Mouse (Mus musculus): ENCODE measurements around the gene Efcab2. TPM values are rescaled to one million over a fixed set of nuclear protein-coding genes. Genes with fewer than 3 reads are reported as not detected.

Efcab2 gene
- total and polyA plus RNA-seq, 2 experiments from 2014 or later, result 2.5 to 12.7 TPM

DNA sequence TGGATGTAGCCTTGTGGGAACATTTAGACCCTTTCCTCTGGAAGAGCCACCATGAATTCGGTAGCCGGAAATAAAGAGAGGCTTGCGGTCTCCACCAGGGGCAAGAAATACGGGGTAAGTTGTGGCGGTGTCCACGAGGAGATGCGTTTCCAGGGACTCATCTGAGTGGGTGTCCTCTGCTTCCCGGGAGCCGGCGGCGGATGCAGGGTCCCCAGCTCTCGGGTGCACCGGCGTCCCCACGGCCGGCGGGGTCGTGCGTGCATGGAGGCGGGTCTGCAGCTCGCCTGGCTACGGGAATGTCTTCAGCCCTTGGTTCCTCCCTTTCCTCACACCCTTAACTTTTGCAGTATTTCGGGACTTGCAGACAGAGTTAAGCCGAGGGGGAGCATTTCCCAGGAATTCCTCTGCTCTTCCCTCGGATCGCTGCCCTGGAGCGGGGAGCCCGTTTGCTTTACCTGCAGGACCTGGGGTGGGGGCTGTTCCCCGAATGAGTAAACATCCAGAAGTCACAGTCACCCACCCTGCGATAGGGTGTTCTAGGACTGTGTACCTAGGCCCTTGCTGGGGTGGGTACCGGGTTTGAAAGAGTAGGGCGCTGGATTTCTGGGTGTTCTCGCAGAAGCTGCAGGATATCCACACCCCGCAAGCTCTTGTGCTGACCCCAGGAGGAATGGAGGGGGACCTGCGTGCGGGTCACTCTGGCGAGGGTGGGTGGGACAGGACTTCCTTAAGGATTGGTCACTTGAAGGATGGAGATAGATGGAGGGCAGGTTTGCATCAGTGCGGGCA is 123.8 kb downstream of the Efcab2 start:
- peaks cover 4% of the 10 kb centered on the region; the same call in 1 of the 2 replicates for H3K4me1 ChIP-seq (ENCODE audit: insufficient read depth, low read length)
- no peaks in the 10 kb centered on the region for H3K36me3 ChIP-seq (ENCODE audit: insufficient read depth, low read length)
- peak overlapping the region; percentile 71 for H3K9ac ChIP-seq (replicated peaks; ENCODE audit: low read length)
- peak; percentile 28 for TF ChIP-seq CTCF (IDR thresholded peaks at IDR 0.05; ENCODE audit: low read depth)
- H3K27ac ChIP-seq, result peak overlapping the region; percentile 90
- H3K4me3 ChIP-seq (ENCODE audit: low read length), result peak overlapping the region; percentile 70
- no peaks in the 10 kb centered on the region for H3K9me3 ChIP-seq (ENCODE audit: low read length)
- WGBS, result under 1% methylated on average over 38 of the region's 38 CpGs
- 0 out of 2 replicates have a peak, but pooled peaks cover 3% of the 10 kb centered on the region for H3K27me3 ChIP-seq (ENCODE audit: insufficient read depth, low read length)
- DNase-seq (ENCODE audit: low spot score) (peak; percentile 24), ATAC-seq (0 out of 2 replicates have a peak, but pooled peaks have one; percentile 1)
- peak overlapping the region; percentile 100 for H3K4me2 ChIP-seq (ENCODE audit: low read depth, low read length)

DNA sequence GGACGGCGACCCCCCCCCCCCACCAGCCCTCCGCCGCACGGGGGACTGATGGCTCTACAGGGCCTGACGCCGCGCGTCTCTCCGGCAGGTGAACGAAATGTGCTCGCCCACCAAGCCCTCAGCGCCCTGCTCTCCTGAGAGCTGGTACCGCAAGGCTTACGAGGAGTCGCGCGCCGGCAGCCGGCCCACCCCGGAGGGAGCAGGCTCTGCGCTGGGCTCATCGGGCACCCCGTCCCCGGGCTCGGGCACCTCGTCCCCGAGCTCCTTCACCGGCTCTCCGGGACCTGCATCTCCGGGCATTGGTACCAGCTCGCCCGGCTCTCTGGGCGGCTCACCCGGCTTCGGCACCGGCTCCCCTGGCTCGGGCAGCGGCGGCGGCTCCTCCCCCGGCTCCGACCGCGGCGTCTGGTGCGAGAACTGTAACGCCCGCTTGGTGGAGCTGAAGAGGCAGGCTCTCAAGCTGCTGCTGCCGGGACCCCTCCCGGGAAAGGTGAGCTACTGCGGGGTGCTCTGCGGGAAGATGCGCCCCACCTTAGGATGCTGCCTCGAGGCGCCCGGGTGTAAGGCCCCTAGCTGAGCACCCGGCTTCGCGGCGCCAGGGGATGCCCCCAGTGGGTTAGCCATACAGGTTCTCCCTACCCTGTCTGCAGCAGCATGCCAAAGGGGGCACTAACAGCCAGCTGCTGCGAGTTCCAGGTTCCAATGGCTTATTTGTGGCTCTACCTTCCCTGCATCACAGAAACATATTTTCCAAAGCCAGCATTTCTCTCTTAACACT is 124.6 kb downstream of the Efcab2 start:
- H3K36me3 ChIP-seq (ENCODE audit: insufficient read depth, low read length), result no peaks in the 10 kb centered on the region
- 0 out of 2 replicates have a peak, but pooled peaks cover 3% of the 10 kb centered on the region for H3K27me3 ChIP-seq (ENCODE audit: insufficient read depth, low read length)
- DNase-seq (ENCODE audit: low spot score), result peak; percentile 89
- peak overlapping the region; percentile 100 for H3K4me2 ChIP-seq (ENCODE audit: low read depth, low read length)
- peak overlapping the region; percentile 71 for H3K9ac ChIP-seq (replicated peaks; ENCODE audit: low read length)
- ATAC-seq, result peak; percentile 63
- peak; percentile 82 for TF ChIP-seq CTCF (IDR thresholded peaks at IDR 0.05; ENCODE audit: low read depth)
- H3K9me3 ChIP-seq (ENCODE audit: low read length), result no peaks in the 10 kb centered on the region
- under 1% methylated on average over 62 of the region's 62 CpGs for WGBS
- H3K27ac ChIP-seq, result peak overlapping the region; percentile 90
- peaks cover 4% of the 10 kb centered on the region; the same call in 1 of the 2 replicates for H3K4me1 ChIP-seq (ENCODE audit: insufficient read depth, low read length)
- H3K4me3 ChIP-seq (ENCODE audit: low read length), result peak overlapping the region; percentile 70

Small RNA genes within 50 kb of the gene (microRNA-seq; reads per million reads assigned to microRNA genes)
- gene Gm27458, result 0 reads per million in 2 experiments

Other genes with a start within 250 kb of the Efcab2 start
- gene Desi2, start 218.7 kb upstream of the Efcab2 start, total RNA-seq (2014; rRNA removed), result 22.1 and 29.5 TPM in 2 replicates
- gene Desi2, start 218.7 kb upstream of the Efcab2 start, polyA plus RNA-seq (2015; fragmentation: Nextera tagmentation; extraction: Ambion mirVana), result 25.8 and 30.0 TPM in 2 replicates
- gene Cox20, start 87.0 kb upstream of the Efcab2 start, total RNA-seq (2014; rRNA removed), result 24.4 and 30.1 TPM in 2 replicates
- 102 and 117 TPM in 2 replicates for gene Cox20, start 87.0 kb upstream of the Efcab2 start, polyA plus RNA-seq (2015; fragmentation: Nextera tagmentation; extraction: Ambion mirVana)
- gene Hnrnpu, start 68.3 kb upstream of the Efcab2 start, total RNA-seq (2014; rRNA removed), result 113 and 133 TPM in 2 replicates
- gene Hnrnpu, start 68.3 kb upstream of the Efcab2 start, polyA plus RNA-seq (2015; fragmentation: Nextera tagmentation; extraction: Ambion mirVana), result 185 and 192 TPM in 2 replicates
- gene Kif26b, start 123.0 kb downstream of the Efcab2 start, total RNA-seq (2014; rRNA removed), result 59.7 and 60.5 TPM in 2 replicates
- 5.2 and 5.8 TPM in 2 replicates for gene Kif26b, start 123.0 kb downstream of the Efcab2 start, polyA plus RNA-seq (2015; fragmentation: Nextera tagmentation; extraction: Ambion mirVana)

Measured in hindbrain, postnatal 0 days (tissue).